Mouse (Mus musculus): ENCODE results near the gene Grk5.

DNA sequence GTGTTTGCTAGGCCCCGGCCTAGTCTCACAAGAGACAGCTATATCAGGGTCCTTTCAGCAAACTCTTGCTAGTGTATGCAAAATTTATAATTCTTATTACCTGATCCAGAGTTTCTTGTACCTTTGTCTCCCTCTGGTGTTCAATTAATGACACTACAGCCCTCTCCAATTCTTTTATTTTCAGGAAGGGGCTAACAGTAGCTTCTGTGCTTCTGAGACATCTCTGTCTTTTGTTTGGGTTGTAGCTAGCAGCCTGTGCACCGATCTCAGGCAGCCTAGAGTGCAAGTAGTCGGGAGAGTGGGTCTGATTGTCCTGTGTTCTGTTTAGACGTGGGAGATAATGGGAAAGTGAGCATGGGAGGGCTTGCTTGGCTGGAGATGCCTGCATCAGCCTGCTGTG lies 208.2 kb downstream of the Grk5 start:
- peak; percentile 77 for TF ChIP-seq CTCF (IDR thresholded peaks at IDR 0.05; ENCODE audit: low read depth)
- TF ChIP-seq EP300 (optimal IDR thresholded peaks at IDR 0.05) = no peak

All from stomach, postnatal 0 days (tissue).